Mouse (Mus musculus): ENCODE results near the gene Vmn1r174.
"Not testable (repeated sequence)": the region's sequence is repeated elsewhere in the genome, so short reads cannot be mapped to it uniquely, and the experiment has no call there.

Gene Vmn1r174

GRCm38 (mm10) chr7:23751970-23752369 is at the start of gene Vmn1r174:
Vmn1r174 (plus strand) TSS chr7:23752270.
- CTCF ChIA-PET = not testable (repeated sequence)

- CTCF ChIA-PET = no interaction called here
These were observed 32.5 kb downstream of the Vmn1r174 start for GRCm38 (mm10) chr7:23784526-23784925.

- CTCF ChIA-PET = not testable (repeated sequence)
These were observed 58.5 kb downstream of the Vmn1r174 start, which contains the start of gene Vmn1r175 for GRCm38 (mm10) chr7:23810543-23810942. Vmn1r175 (minus strand) TSS chr7:23810643.
